ENCODE assay signal across 14 mouse cellular contexts in genomic region chr13:26154251-26154650, GRCm38 (mm10).
A peak's percentile ranks its signal among the peaks of the same experiment; 100 is the strongest.
DNase-seq lines count a peak whose midpoint lies in the region; ATAC-seq lines count a peak whose summit lies in the region.
"Had no signal": no experiment of that assay in that cellular context is flagged by ENCODE, and none has a peak within 500 bp of the region (broad histone marks: within the 10 kb centered on the region; RNA-seq: fewer than 3 reads in every experiment).

No protein-coding gene starts in this region.

- no peak overlapping the region for H3K4me2 ChIP-seq in heart, embryonic 13.5 days
- no peak overlapping the region for H3K4me2 ChIP-seq in heart, embryonic 12.5 days
- H3K4me2 ChIP-seq in hindbrain, embryonic 15.5 days, result no peak overlapping the region
- H3K4me2 ChIP-seq: limb, embryonic 13.5 days; liver, embryonic 15.5 days had no signal

- 50% methylated on average over 1 of the region's 1 CpGs for WGBS in heart, embryonic 13.5 days
- WGBS in heart, embryonic 12.5 days, result 69% methylated on average over 1 of the region's 1 CpGs
- 15% methylated on average over 1 of the region's 1 CpGs for WGBS in hindbrain, embryonic 15.5 days

- intact Hi-C loops in gastrocnemius, postnatal 36 days (cut with DNase I), result no loop called here

- peak overlapping the region; percentile 64; the same call in 1 of the 2 replicates for H3K27ac ChIP-seq in heart, embryonic 13.5 days (replicated peaks)
- no peak overlapping the region for H3K27ac ChIP-seq in heart, embryonic 12.5 days (ENCODE audit: poor library complexity, severe bottlenecking)
- 0 out of 2 replicates have a peak overlapping the region, but pooled peaks have one; percentile 63 for H3K27ac ChIP-seq in hindbrain, embryonic 15.5 days (replicated peaks)
- H3K27ac ChIP-seq: limb, embryonic 13.5 days; liver, embryonic 15.5 days had no signal

- no peaks in the 10 kb centered on the region for H3K36me3 ChIP-seq in heart, embryonic 13.5 days
- no peaks in the 10 kb centered on the region for H3K36me3 ChIP-seq in heart, embryonic 12.5 days
- H3K36me3 ChIP-seq in hindbrain, embryonic 15.5 days, result no peaks in the 10 kb centered on the region
- H3K36me3 ChIP-seq: limb, embryonic 13.5 days; liver, embryonic 15.5 days had no signal

- peaks cover 25% of the 10 kb centered on the region for H3K4me1 ChIP-seq in heart, embryonic 13.5 days
- H3K4me1 ChIP-seq in heart, embryonic 12.5 days (replicated peaks), result peaks cover 22% of the 10 kb centered on the region
- peaks cover 5% of the 10 kb centered on the region for H3K4me1 ChIP-seq in hindbrain, embryonic 15.5 days (replicated peaks)
- H3K4me1 ChIP-seq: liver, embryonic 15.5 days had no signal

- no peaks in the 10 kb centered on the region for H3K9me3 ChIP-seq in heart, embryonic 13.5 days
- no peaks in the 10 kb centered on the region for H3K9me3 ChIP-seq in heart, embryonic 12.5 days (replicated peaks)
- no peaks in the 10 kb centered on the region for H3K9me3 ChIP-seq in hindbrain, embryonic 15.5 days
- H3K9me3 ChIP-seq: limb, embryonic 13.5 days; liver, embryonic 15.5 days had no signal

- H3K4me3 ChIP-seq in heart, embryonic 13.5 days, result no peak overlapping the region
- no peak overlapping the region for H3K4me3 ChIP-seq in heart, embryonic 12.5 days
- H3K4me3 ChIP-seq in hindbrain, embryonic 15.5 days, result no peak overlapping the region
- H3K4me3 ChIP-seq: limb, embryonic 13.5 days; liver, embryonic 15.5 days had no signal

- H3K27me3 ChIP-seq in heart, embryonic 13.5 days (replicated peaks), result no peaks in the 10 kb centered on the region
- H3K27me3 ChIP-seq in heart, embryonic 12.5 days (replicated peaks), result no peaks in the 10 kb centered on the region
- H3K27me3 ChIP-seq in hindbrain, embryonic 15.5 days, result no peaks in the 10 kb centered on the region
- H3K27me3 ChIP-seq: CH12.LX; limb, embryonic 13.5 days; liver, embryonic 15.5 days had no signal

- no peak for ATAC-seq in heart, embryonic 13.5 days (ENCODE audit: extremely low read depth, insufficient number of reproducible peaks, low FRiP score, low TSS enrichment)
- ATAC-seq in heart, embryonic 12.5 days (ENCODE audit: insufficient number of reproducible peaks, low FRiP score), result no peak
- ATAC-seq in hindbrain, embryonic 15.5 days (ENCODE audit: low FRiP score, low read depth), result no peak

- DNase-seq in retina, postnatal 1 day, result peak; percentile 11
- no peak for DNase-seq in retina, embryonic 14.5 days (ENCODE audit: low spot score)
- no peak for DNase-seq in gastrocnemius, postnatal 10 days
- DNase-seq in urinary bladder, postnatal 14 days (ENCODE audit: low spot score), result no peak
- no peak for DNase-seq in gastrocnemius, postnatal 36 days
- DNase-seq: adrenal gland, adult 8-10 months; kidney, adult 8-10 months; kidney, postnatal 25 days had no signal

- H3K9ac ChIP-seq in heart, embryonic 13.5 days, result no peak overlapping the region
- H3K9ac ChIP-seq in heart, embryonic 12.5 days, result no peak overlapping the region
- H3K9ac ChIP-seq in hindbrain, embryonic 15.5 days, result no peak overlapping the region
- H3K9ac ChIP-seq: limb, embryonic 13.5 days; liver, embryonic 15.5 days had no signal
